Mouse (Mus musculus): ENCODE results near the gene Trip6. TPM values are rescaled to one million over a fixed set of nuclear protein-coding genes. Genes with fewer than 3 reads are reported as not detected.

Gene Trip6
- polyA plus RNA-seq, 1 experiment = 46.2 TPM

DNA sequence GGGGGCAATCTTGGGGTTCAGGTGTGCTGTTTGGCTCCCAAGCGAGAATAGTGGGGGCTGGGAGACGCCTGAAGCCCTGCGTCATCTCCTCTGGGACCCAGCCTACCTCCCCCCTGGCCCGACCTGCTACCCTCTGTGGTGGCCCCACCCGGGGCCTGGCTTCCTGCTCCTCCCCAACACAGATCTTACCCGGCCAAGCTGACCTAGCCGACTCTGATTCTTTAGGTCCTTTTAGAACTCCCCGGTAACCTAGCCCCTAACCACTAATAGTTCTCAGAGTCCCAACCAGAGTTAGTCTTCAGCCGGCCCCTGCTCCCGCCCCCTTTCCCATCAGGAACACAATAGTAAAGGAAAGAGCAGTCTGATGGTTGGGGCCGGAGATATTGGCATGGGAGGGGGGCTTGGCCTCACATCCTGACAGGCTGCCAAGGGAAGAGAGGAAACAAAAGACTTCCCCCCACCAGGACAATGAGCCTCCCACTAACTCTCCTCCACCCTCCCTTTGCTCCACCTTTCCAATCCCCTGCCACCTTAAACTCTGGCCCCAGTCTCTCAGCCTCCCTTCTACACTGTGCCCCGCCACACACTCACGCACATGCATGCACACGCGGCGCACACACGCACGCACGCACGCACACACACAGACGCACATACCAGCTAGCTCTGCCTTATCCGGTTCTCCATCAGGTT lies 25.2 kb upstream of the Trip6 start:
- no peaks in the 10 kb centered on the region for H3K36me3 ChIP-seq (ENCODE audit: control insufficient read depth, insufficient read depth)
- peak overlapping the region; percentile 28 for H3K4me3 ChIP-seq
- no peak overlapping the region for H3ac ChIP-seq (ENCODE audit: control insufficient read depth, insufficient read length)
- H3K79me2 ChIP-seq (ENCODE audit: control insufficient read depth, insufficient read depth) = no peaks in the 10 kb centered on the region
- H3K4me2 ChIP-seq (ENCODE audit: low read depth) = peak overlapping the region; percentile 74
- H3K27me3 ChIP-seq (ENCODE audit: control insufficient read depth, insufficient read depth, insufficient read length) = no peaks in the 10 kb centered on the region
- TF ChIP-seq TCF12 (IDR thresholded peaks at IDR 0.05; ENCODE audit: insufficient read depth, poor library complexity, severe bottlenecking) (no peak), CEBPB (IDR thresholded peaks at IDR 0.05; ENCODE audit: insufficient read depth, poor library complexity, severe bottlenecking) (no peak), E2F4 (IDR thresholded peaks at IDR 0.05; ENCODE audit: insufficient read depth) (no peak), MAX (IDR thresholded peaks at IDR 0.05; ENCODE audit: low read depth) (no peak), POLR2A (IDR thresholded peaks at IDR 0.05; ENCODE audit: insufficient read length, low read depth) (no peak), SRF (IDR thresholded peaks at IDR 0.05; ENCODE audit: control insufficient read depth, insufficient read length, low read depth) (no peak), MYOD1 (IDR thresholded peaks at IDR 0.05; ENCODE audit: control insufficient read depth in 1 of 3, insufficient read length in 2 of 3, low read depth in 2 of 3) (no peak)

DNA sequence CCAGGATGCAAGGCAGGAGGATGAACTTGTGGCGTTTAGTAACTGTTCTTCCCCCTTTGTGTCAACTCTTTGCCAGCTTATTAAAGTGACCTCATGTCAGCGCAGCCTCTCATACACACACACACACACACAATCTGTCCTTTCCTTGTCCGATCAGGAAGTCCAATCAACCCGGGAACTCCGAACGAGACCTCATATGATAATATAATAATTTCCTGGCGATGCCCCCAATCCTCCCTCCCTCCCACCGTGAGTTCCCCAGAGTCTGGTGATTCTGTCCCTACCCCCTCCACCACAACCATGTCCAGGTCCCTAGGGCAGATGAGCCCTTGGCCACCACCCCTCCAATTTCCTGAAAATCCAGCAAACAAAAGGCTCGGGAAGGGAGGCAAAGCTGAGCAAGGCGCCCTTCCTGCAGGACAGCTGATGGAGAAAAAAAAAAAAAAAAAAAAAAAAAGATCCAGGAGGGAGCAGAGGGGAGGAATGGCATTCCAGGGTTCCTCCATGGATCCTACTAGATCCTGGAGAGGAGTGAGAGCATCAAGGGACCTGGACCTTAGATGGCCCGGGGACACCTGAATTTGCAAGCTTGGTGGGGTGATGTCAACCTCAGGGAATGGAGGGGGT lies 24.6 kb upstream of the Trip6 start:
- peak overlapping the region; percentile 28 for H3K4me3 ChIP-seq
- no peak overlapping the region for H3ac ChIP-seq (ENCODE audit: control insufficient read depth, insufficient read length)
- H3K4me2 ChIP-seq (ENCODE audit: low read depth) = peak overlapping the region; percentile 74
- no peaks in the 10 kb centered on the region for H3K79me2 ChIP-seq (ENCODE audit: control insufficient read depth, insufficient read depth)
- TF ChIP-seq USF1 (IDR thresholded peaks at IDR 0.05; ENCODE audit: low read depth) (no peak), MYOD1 (IDR thresholded peaks at IDR 0.05; ENCODE audit: control insufficient read depth in 1 of 3, insufficient read length in 2 of 3, low read depth in 2 of 3) (no peak), REST (IDR thresholded peaks at IDR 0.05; ENCODE audit: insufficient read depth, insufficient read length) (no peak), MYOG (IDR thresholded peaks at IDR 0.05; ENCODE audit: control insufficient read depth in 1 of 3, insufficient read depth in 1 of 3, insufficient read length in 2 of 3, low read depth in 2 of 3) (no peak), TCF12 (IDR thresholded peaks at IDR 0.05; ENCODE audit: insufficient read depth, poor library complexity, severe bottlenecking) (no peak), POLR2AphosphoS2 (IDR thresholded peaks at IDR 0.05; ENCODE audit: insufficient read length, low read depth) (no peak), CEBPB (IDR thresholded peaks at IDR 0.05; ENCODE audit: insufficient read depth, poor library complexity, severe bottlenecking) (no peak), SRF (IDR thresholded peaks at IDR 0.05; ENCODE audit: control insufficient read depth, insufficient read length, low read depth) (no peak), POLR2A (IDR thresholded peaks at IDR 0.05; ENCODE audit: insufficient read length, low read depth) (no peak), E2F4 (IDR thresholded peaks at IDR 0.05; ENCODE audit: insufficient read depth) (no peak), TCF3 (IDR thresholded peaks at IDR 0.05; ENCODE audit: insufficient read length, low read depth) (no peak), MAX (IDR thresholded peaks at IDR 0.05; ENCODE audit: low read depth) (no peak)
- H3K27me3 ChIP-seq (ENCODE audit: control insufficient read depth, insufficient read depth, insufficient read length) = no peaks in the 10 kb centered on the region
- no peaks in the 10 kb centered on the region for H3K36me3 ChIP-seq (ENCODE audit: control insufficient read depth, insufficient read depth)

GRCm38 (mm10) chr5:137338256-137338655 lies 24.1 kb upstream of the Trip6 start:
- Histone ChIP-seq H3K79me2 (ENCODE audit: control insufficient read depth, insufficient read depth) (no peaks in the 10 kb centered on the region), H3K36me3 (ENCODE audit: control insufficient read depth, insufficient read depth) (no peaks in the 10 kb centered on the region), H3K4me3 (peak overlapping the region; percentile 28), H3ac (ENCODE audit: control insufficient read depth, insufficient read length) (no peak overlapping the region), H3K4me2 (ENCODE audit: low read depth) (peak overlapping the region; percentile 74), H3K27me3 (ENCODE audit: control insufficient read depth, insufficient read depth, insufficient read length) (no peaks in the 10 kb centered on the region)
- TF ChIP-seq TCF3 (IDR thresholded peaks at IDR 0.05; ENCODE audit: insufficient read length, low read depth) = no peak
- TF ChIP-seq TCF12 (IDR thresholded peaks at IDR 0.05; ENCODE audit: insufficient read depth, poor library complexity, severe bottlenecking) = no peak
- no peak for TF ChIP-seq CEBPB (IDR thresholded peaks at IDR 0.05; ENCODE audit: insufficient read depth, poor library complexity, severe bottlenecking)
- TF ChIP-seq REST (IDR thresholded peaks at IDR 0.05; ENCODE audit: insufficient read depth, insufficient read length) = no peak
- peak in 1 of 3 experiments; percentile 8 for TF ChIP-seq MYOG (IDR thresholded peaks at IDR 0.05; ENCODE audit: control insufficient read depth in 1 of 3, insufficient read depth in 1 of 3, insufficient read length in 2 of 3, low read depth in 2 of 3)
- no peak for TF ChIP-seq MAX (IDR thresholded peaks at IDR 0.05; ENCODE audit: low read depth)
- TF ChIP-seq POLR2AphosphoS2 (IDR thresholded peaks at IDR 0.05; ENCODE audit: insufficient read length, low read depth) = peak; percentile 84
- TF ChIP-seq MYOD1 (IDR thresholded peaks at IDR 0.05; ENCODE audit: control insufficient read depth in 1 of 3, insufficient read length in 2 of 3, low read depth in 2 of 3) = peak in 1 of 3 experiments; percentile 13
- peak; percentile 99 for TF ChIP-seq USF1 (IDR thresholded peaks at IDR 0.05; ENCODE audit: low read depth)
- TF ChIP-seq POLR2A (IDR thresholded peaks at IDR 0.05; ENCODE audit: insufficient read length, low read depth) = peak; percentile 71
- TF ChIP-seq E2F4 (IDR thresholded peaks at IDR 0.05; ENCODE audit: insufficient read depth) = no peak
- TF ChIP-seq SRF (IDR thresholded peaks at IDR 0.05; ENCODE audit: control insufficient read depth, insufficient read length, low read depth) = no peak

- Histone ChIP-seq H3K4me3 (peak overlapping the region; percentile 28), H3K4me2 (ENCODE audit: low read depth) (peak overlapping the region; percentile 74), H3K36me3 (ENCODE audit: control insufficient read depth, insufficient read depth) (no peaks in the 10 kb centered on the region), H3K27me3 (ENCODE audit: control insufficient read depth, insufficient read depth, insufficient read length) (no peaks in the 10 kb centered on the region), H3K79me2 (ENCODE audit: control insufficient read depth, insufficient read depth) (no peaks in the 10 kb centered on the region), H3ac (ENCODE audit: control insufficient read depth, insufficient read length) (no peak overlapping the region)
- TF ChIP-seq USF1 (IDR thresholded peaks at IDR 0.05; ENCODE audit: low read depth) (no peak), REST (IDR thresholded peaks at IDR 0.05; ENCODE audit: insufficient read depth, insufficient read length) (no peak), MYOD1 (IDR thresholded peaks at IDR 0.05; ENCODE audit: control insufficient read depth in 1 of 3, insufficient read length in 2 of 3, low read depth in 2 of 3) (no peak)
Measured at GRCm38 (mm10) chr5:137337190-137337589, 23.0 kb upstream of the Trip6 start.
